Mouse (Mus musculus): ENCODE data around the gene Gys1. TPM values are rescaled to one million over a fixed set of nuclear protein-coding genes. Genes with fewer than 3 reads are reported as not detected.

The Gys1 gene
- polyA plus RNA-seq, 1 experiment from 2014 or later = 99.1 TPM

DNA sequence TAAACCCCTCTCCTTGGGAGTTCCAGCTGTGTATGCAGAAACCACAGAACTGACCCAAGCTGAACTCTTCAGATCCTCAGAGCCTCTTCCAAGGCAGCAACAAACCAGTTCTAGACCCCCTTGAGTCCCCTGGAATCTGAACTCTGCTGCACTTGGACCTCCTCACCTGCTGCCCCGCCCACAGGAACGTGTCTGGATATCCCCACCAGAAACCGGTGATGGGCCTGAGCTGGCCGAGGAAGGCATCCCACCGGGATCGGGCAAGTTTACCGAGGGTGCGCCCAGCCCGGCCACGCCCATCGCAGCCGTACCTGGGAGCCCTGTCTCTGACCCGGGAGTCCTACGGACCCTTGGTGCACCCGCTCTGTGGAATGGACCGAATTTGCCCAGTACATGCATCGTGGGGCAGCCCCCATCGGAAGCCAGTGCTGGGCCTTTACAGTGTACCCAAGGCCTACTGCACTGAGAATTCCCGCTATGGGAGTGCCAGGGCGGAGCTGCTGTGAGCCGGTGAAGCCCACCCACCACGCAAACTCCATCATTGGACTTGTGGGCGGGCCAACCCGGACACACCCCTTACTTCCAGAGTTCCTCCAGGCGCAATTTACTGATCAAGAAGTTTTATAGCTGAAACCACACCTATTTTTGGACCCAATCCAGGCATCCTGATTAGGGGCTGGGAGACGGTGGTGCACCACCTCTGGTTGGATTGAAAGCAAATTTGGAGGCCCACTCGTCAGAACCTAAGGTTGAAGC, 14.6 kb upstream of the Gys1 start:
- Histone ChIP-seq H3K9ac (ENCODE audit: low read length) (no peak overlapping the region), H3K4me3 (ENCODE audit: control insufficient read depth in 1 of 2, insufficient read depth in 1 of 2, low read depth in 1 of 2, low read length in 2 of 2) (no peak overlapping the region), H3K4me2 (ENCODE audit: low read length) (no peak overlapping the region), H3K36me3 (ENCODE audit: control insufficient read depth, insufficient read depth, low read length) (peaks cover 46% of the 10 kb centered on the region), H3K27me3 (ENCODE audit: control insufficient read depth, insufficient read depth, low read length) (peaks cover 56% of the 10 kb centered on the region), H3K9me3 (ENCODE audit: control insufficient read depth, low read length) (no peaks in the 10 kb centered on the region), H3K4me1 (ENCODE audit: control insufficient read depth in 2 of 2, insufficient read depth in 2 of 2, low read length in 2 of 2) (peaks cover 6 to 9% of the 10 kb centered on the region in 2 experiments; a peak in 1 of 4 replicates), H3K27ac (replicated peaks in 1 of 2; ENCODE audit: control insufficient read depth in 1 of 2, insufficient read depth in 1 of 2, low read depth in 2 of 2, low read length in 2 of 2) (no peak overlapping the region)
- 13% methylated on average over 27 of the region's 27 CpGs for WGBS
- ATAC-seq (ENCODE audit: insufficient number of reproducible peaks, insufficient read depth, low FRiP score, low read depth) = no peak

DNA sequence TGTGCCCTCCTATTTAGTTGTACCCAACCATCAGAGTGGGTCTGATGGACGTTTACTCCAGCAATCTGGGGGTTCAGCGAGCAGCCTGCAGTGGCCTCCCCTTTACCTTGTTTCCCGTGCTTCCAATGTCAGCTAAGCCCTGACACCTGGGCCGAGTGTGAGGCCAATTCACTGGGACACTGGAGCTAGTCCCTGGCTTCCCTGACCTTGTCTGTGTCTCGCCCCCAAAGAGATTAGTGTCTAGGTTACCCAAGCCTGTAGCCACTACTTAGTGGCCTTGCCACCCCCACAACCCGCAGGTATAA, 14.1 kb upstream of the Gys1 start, which contains the start of gene Lhb:
TSS of gene Lhb (plus strand) at position 206 of the 305 bp plus-strand sequence.
- 55% methylated on average over 6 of the region's 6 CpGs for WGBS
- H3K27ac ChIP-seq (replicated peaks in 1 of 2; ENCODE audit: control insufficient read depth in 1 of 2, insufficient read depth in 1 of 2, low read depth in 2 of 2, low read length in 2 of 2) = no peak within 1 kb of the TSS
- no peaks in the 10 kb centered on the region for H3K9me3 ChIP-seq (ENCODE audit: control insufficient read depth, low read length)
- peaks cover 51% of the 10 kb centered on the region for H3K27me3 ChIP-seq (ENCODE audit: control insufficient read depth, insufficient read depth, low read length)
- ATAC-seq (ENCODE audit: insufficient number of reproducible peaks, insufficient read depth, low FRiP score, low read depth) = no peak
- H3K9ac ChIP-seq (ENCODE audit: low read length) = no peak within 1 kb of the TSS
- peaks cover 4 to 6% of the 10 kb centered on the region in 2 experiments; a peak in 1 of 4 replicates for H3K4me1 ChIP-seq (ENCODE audit: control insufficient read depth in 2 of 2, insufficient read depth in 2 of 2, low read length in 2 of 2)
- H3K4me3 ChIP-seq (ENCODE audit: control insufficient read depth in 1 of 2, insufficient read depth in 1 of 2, low read depth in 1 of 2, low read length in 2 of 2) = no peak within 1 kb of the TSS
- peaks cover 51% of the 10 kb centered on the region for H3K36me3 ChIP-seq (ENCODE audit: control insufficient read depth, insufficient read depth, low read length)
- H3K4me2 ChIP-seq (ENCODE audit: low read length) = no peak within 1 kb of the TSS

DNA sequence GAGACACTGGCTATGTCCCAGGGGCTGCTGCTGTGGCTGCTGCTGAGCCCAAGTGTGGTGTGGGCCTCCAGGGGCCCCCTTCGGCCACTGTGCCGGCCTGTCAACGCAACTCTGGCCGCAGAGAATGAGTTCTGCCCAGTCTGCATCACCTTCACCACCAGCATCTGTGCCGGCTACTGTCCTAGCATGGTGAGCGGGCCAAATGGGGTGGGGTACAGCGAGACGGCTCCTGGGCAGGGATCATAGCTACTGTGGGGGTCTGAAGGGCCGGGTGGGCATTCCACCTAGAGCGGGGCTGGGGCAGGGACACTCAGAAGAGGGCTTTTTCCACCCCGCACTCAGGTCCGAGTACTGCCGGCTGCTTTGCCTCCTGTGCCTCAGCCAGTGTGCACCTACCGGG, 13.4 kb upstream of the Gys1 start:
- peaks cover 45% of the 10 kb centered on the region for H3K27me3 ChIP-seq (ENCODE audit: control insufficient read depth, insufficient read depth, low read length)
- 90% methylated on average over 14 of the region's 14 CpGs for WGBS

DNA sequence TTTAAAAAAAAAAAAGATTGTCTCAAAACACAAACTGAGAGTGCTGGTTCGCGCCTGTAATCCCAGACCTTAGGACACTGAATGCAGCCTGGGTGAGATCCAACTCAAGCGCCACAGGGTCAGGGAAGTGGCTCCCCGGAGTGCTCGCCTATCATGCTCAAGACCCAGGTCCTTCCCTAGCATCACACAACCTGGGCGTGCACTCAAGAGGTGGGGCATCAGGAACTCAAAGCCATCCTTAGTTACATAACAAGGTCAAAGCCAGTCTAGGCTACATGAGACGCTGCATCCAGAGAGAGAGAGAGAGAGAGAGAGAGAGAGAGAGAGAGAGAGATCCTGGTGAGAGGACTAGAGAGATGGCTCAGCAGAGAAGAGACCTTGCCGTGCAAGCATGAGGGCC, 8.1 kb upstream of the Gys1 start:
- peaks cover 94% of the 10 kb centered on the region for H3K36me3 ChIP-seq (ENCODE audit: control insufficient read depth, insufficient read depth, low read length)
- no peak for ATAC-seq (ENCODE audit: insufficient number of reproducible peaks, insufficient read depth, low FRiP score, low read depth)
- no peaks in the 10 kb centered on the region for H3K9me3 ChIP-seq (ENCODE audit: control insufficient read depth, low read length)
- 90% methylated on average over 8 of the region's 8 CpGs for WGBS
- no peaks in the 10 kb centered on the region for H3K27me3 ChIP-seq (ENCODE audit: control insufficient read depth, insufficient read depth, low read length)
- H3K9ac ChIP-seq (ENCODE audit: low read length) = no peak overlapping the region
- H3K27ac ChIP-seq (replicated peaks in 1 of 2; ENCODE audit: control insufficient read depth in 1 of 2, insufficient read depth in 1 of 2, low read depth in 2 of 2, low read length in 2 of 2) = no peak overlapping the region
- H3K4me2 ChIP-seq (ENCODE audit: low read length) = no peak overlapping the region
- no peaks in the 10 kb centered on the region for H3K4me1 ChIP-seq (ENCODE audit: control insufficient read depth in 2 of 2, insufficient read depth in 2 of 2, low read length in 2 of 2)
- no peak overlapping the region for H3K4me3 ChIP-seq (ENCODE audit: control insufficient read depth in 1 of 2, insufficient read depth in 1 of 2, low read depth in 1 of 2, low read length in 2 of 2)

More for the DNA sequence above, 13.4 kb upstream of the Gys1 start:
- H3K36me3 ChIP-seq (ENCODE audit: control insufficient read depth, insufficient read depth, low read length) = peaks cover 54% of the 10 kb centered on the region
- H3K9ac ChIP-seq (ENCODE audit: low read length) = no peak overlapping the region
- H3K4me3 ChIP-seq (ENCODE audit: control insufficient read depth in 1 of 2, insufficient read depth in 1 of 2, low read depth in 1 of 2, low read length in 2 of 2) = no peak overlapping the region
- no peak overlapping the region for H3K27ac ChIP-seq (replicated peaks in 1 of 2; ENCODE audit: control insufficient read depth in 1 of 2, insufficient read depth in 1 of 2, low read depth in 2 of 2, low read length in 2 of 2)
- no peaks in the 10 kb centered on the region for H3K9me3 ChIP-seq (ENCODE audit: control insufficient read depth, low read length)
- peaks cover 0 to 6% of the 10 kb centered on the region in 2 experiments; a peak in 1 of 4 replicates for H3K4me1 ChIP-seq (ENCODE audit: control insufficient read depth in 2 of 2, insufficient read depth in 2 of 2, low read length in 2 of 2)
- H3K4me2 ChIP-seq (ENCODE audit: low read length) = no peak overlapping the region
- ATAC-seq (ENCODE audit: insufficient number of reproducible peaks, insufficient read depth, low FRiP score, low read depth) = no peak

DNA sequence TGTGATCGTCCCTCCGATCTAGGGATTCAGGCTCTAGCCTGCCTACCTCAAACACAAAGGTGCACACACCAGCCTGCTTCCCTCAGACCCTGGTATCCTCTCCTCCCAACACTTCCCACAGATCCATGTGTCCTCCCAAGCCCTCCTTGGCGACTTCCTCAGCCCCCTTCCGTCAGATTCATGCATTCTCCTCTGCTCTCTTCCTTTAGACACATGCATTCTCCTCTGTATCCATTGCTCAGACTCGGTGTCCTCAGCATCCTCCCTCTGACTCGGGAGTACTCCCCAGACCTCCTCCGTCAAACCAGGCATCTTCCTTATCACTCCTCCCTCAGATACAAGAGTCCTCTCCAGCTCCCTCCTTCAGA, 825 bp upstream of the Gys1 start:
- peak overlapping the region; percentile 78 for H3K4me2 ChIP-seq (ENCODE audit: low read length)
- WGBS = under 1% methylated on average over 7 of the region's 7 CpGs
- H3K4me3 ChIP-seq (ENCODE audit: control insufficient read depth in 1 of 2, insufficient read depth in 1 of 2, low read depth in 1 of 2, low read length in 2 of 2) = peak overlapping the region; percentile 60 to 72
- H3K9ac ChIP-seq (ENCODE audit: low read length) = peak overlapping the region; percentile 81
- H3K27me3 ChIP-seq (ENCODE audit: control insufficient read depth, insufficient read depth, low read length) = no peaks in the 10 kb centered on the region
- H3K27ac ChIP-seq (replicated peaks in 1 of 2; ENCODE audit: control insufficient read depth in 1 of 2, insufficient read depth in 1 of 2, low read depth in 2 of 2, low read length in 2 of 2) = peak overlapping the region; percentile 76 to 91
- H3K36me3 ChIP-seq (ENCODE audit: control insufficient read depth, insufficient read depth, low read length) = peaks cover 42% of the 10 kb centered on the region
- H3K9me3 ChIP-seq (ENCODE audit: control insufficient read depth, low read length) = no peaks in the 10 kb centered on the region
- ATAC-seq (ENCODE audit: insufficient number of reproducible peaks, insufficient read depth, low FRiP score, low read depth) = no peak
- peaks cover 19 to 37% of the 10 kb centered on the region in 2 experiments for H3K4me1 ChIP-seq (ENCODE audit: control insufficient read depth in 2 of 2, insufficient read depth in 2 of 2, low read length in 2 of 2)

DNA sequence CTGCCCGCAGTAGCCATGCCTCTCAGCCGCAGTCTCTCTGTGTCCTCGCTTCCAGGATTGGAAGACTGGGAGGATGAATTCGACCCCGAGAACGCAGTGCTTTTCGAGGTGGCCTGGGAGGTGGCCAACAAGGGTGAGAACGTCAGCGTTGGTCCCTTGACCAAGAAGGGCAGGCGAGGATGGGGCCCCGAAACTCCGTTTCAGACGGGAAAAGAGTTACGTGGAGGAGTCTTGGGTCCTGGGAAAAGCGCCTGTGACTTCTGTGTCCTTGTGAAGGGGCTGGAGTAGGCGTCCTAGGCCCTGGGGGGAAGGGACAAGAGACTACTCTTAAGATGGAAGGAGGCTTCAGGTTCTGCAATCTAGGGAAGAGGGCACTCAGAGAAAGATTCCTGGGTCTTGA, 394 bp downstream of the Gys1 start:
- WGBS = under 1% methylated on average over 16 of the region's 16 CpGs
- Histone ChIP-seq H3K4me2 (ENCODE audit: low read length) (peak overlapping the region; percentile 65), H3K27ac (replicated peaks in 1 of 2; ENCODE audit: control insufficient read depth in 1 of 2, insufficient read depth in 1 of 2, low read depth in 2 of 2, low read length in 2 of 2) (peak overlapping the region; percentile 85 to 90), H3K36me3 (ENCODE audit: control insufficient read depth, insufficient read depth, low read length) (peaks cover 40% of the 10 kb centered on the region), H3K9ac (ENCODE audit: low read length) (peak overlapping the region; percentile 90), H3K9me3 (ENCODE audit: control insufficient read depth, low read length) (no peaks in the 10 kb centered on the region), H3K4me1 (ENCODE audit: control insufficient read depth in 2 of 2, insufficient read depth in 2 of 2, low read length in 2 of 2) (peaks cover 19 to 37% of the 10 kb centered on the region in 2 experiments), H3K4me3 (ENCODE audit: control insufficient read depth in 1 of 2, insufficient read depth in 1 of 2, low read depth in 1 of 2, low read length in 2 of 2) (peak overlapping the region; percentile 69 to 83), H3K27me3 (ENCODE audit: control insufficient read depth, insufficient read depth, low read length) (no peaks in the 10 kb centered on the region)
- ATAC-seq (ENCODE audit: insufficient number of reproducible peaks, insufficient read depth, low FRiP score, low read depth) = no peak

DNA sequence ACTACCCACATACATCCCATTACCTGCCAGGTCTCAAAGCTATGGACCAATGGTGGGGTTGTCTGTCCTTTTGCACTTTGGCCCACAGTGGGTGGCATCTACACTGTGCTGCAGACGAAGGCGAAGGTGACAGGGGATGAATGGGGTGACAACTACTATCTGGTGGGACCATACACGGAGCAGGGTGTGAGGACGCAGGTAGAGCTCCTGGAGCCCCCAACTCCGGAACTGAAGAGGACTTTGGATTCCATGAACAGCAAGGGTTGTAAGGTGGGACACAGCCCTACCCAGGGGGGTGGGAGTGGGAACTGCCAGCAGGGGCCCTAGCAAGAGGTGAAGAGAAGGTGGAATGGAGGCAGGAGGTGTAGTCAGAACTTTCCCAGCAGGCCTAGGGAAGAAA, 1.8 kb downstream of the Gys1 start:
- WGBS = 82% methylated on average over 5 of the region's 5 CpGs
- no peaks in the 10 kb centered on the region for H3K27me3 ChIP-seq (ENCODE audit: control insufficient read depth, insufficient read depth, low read length)
- no peak overlapping the region for H3K4me3 ChIP-seq (ENCODE audit: control insufficient read depth in 1 of 2, insufficient read depth in 1 of 2, low read depth in 1 of 2, low read length in 2 of 2)
- H3K9ac ChIP-seq (ENCODE audit: low read length) = peak overlapping the region; percentile 90
- H3K9me3 ChIP-seq (ENCODE audit: control insufficient read depth, low read length) = no peaks in the 10 kb centered on the region
- peaks cover 19 to 37% of the 10 kb centered on the region in 2 experiments for H3K4me1 ChIP-seq (ENCODE audit: control insufficient read depth in 2 of 2, insufficient read depth in 2 of 2, low read length in 2 of 2)
- peak overlapping the region; percentile 65 for H3K4me2 ChIP-seq (ENCODE audit: low read length)
- H3K27ac ChIP-seq (replicated peaks in 1 of 2; ENCODE audit: control insufficient read depth in 1 of 2, insufficient read depth in 1 of 2, low read depth in 2 of 2, low read length in 2 of 2) = no peak overlapping the region
- peaks cover 40% of the 10 kb centered on the region for H3K36me3 ChIP-seq (ENCODE audit: control insufficient read depth, insufficient read depth, low read length)
- no peak for ATAC-seq (ENCODE audit: insufficient number of reproducible peaks, insufficient read depth, low FRiP score, low read depth)

DNA sequence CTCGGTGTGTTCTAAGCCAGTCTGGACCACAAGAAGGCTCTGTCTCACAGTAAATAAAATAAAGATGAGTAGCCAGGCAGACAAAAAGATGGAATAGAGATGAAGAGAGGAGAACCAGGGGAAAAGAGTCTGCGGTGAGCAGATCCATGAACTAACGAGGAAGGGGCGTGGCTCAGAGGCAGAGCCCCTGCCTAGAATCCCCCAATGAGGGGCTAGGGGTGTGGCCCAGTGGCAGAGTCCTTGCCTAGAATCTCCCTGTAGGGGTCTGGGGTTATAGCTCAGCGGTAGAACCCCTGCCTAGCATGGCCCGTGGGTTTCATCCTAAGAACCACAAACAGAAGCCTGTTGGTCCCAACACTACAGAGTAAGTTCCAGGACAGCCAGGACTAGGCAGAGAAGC, 2.4 kb downstream of the Gys1 start:
- Histone ChIP-seq H3K4me1 (ENCODE audit: control insufficient read depth in 2 of 2, insufficient read depth in 2 of 2, low read length in 2 of 2) (peaks cover 19 to 37% of the 10 kb centered on the region in 2 experiments), H3K4me3 (ENCODE audit: control insufficient read depth in 1 of 2, insufficient read depth in 1 of 2, low read depth in 1 of 2, low read length in 2 of 2) (no peak overlapping the region), H3K9ac (ENCODE audit: low read length) (peak overlapping the region; percentile 9; the same call in 1 of the 2 replicates), H3K27me3 (ENCODE audit: control insufficient read depth, insufficient read depth, low read length) (no peaks in the 10 kb centered on the region), H3K4me2 (ENCODE audit: low read length) (peak overlapping the region; percentile 65), H3K9me3 (ENCODE audit: control insufficient read depth, low read length) (no peaks in the 10 kb centered on the region), H3K36me3 (ENCODE audit: control insufficient read depth, insufficient read depth, low read length) (peaks cover 41% of the 10 kb centered on the region), H3K27ac (replicated peaks in 1 of 2; ENCODE audit: control insufficient read depth in 1 of 2, insufficient read depth in 1 of 2, low read depth in 2 of 2, low read length in 2 of 2) (no peak overlapping the region)
- no peak for ATAC-seq (ENCODE audit: insufficient number of reproducible peaks, insufficient read depth, low FRiP score, low read depth)
- 49% methylated on average over 6 of the region's 6 CpGs for WGBS

Measured in heart, embryonic 14.5 days (tissue).